ENCODE assay signal across 20 mouse cellular contexts in genomic region chr8:83205907-83206306, GRCm38 (mm10). TPM values are rescaled to one million over a fixed set of nuclear protein-coding genes. Genes with fewer than 3 reads are reported as not detected.
DNase-seq lines count a peak whose midpoint lies in the region; ATAC-seq lines count a peak whose summit lies in the region.
"Had no signal": no experiment of that assay in that cellular context is flagged by ENCODE, and none has a peak within 500 bp of the region (broad histone marks: within the 10 kb centered on the region; RNA-seq: fewer than 3 reads in every experiment).

No protein-coding gene starts in this region.

- H3K27me3 ChIP-seq in forebrain, embryonic 13.5 days: no peaks in the 10 kb centered on the region
- no peaks in the 10 kb centered on the region for H3K27me3 ChIP-seq in forebrain, embryonic 11.5 days (ENCODE audit: control insufficient read depth, insufficient read depth, low read length)
- H3K27me3 ChIP-seq: embryonic facial prominence, embryonic 13.5 days; neural tube, embryonic 12.5 days had no signal

- peak; percentile 42; the same call in 1 of the 2 replicates for ATAC-seq in forebrain, embryonic 13.5 days
- no peak for ATAC-seq in forebrain, embryonic 11.5 days (replicated peaks; ENCODE audit: low FRiP score)
- ATAC-seq in common myeloid progenitor, adult 5-6 weeks (replicated peaks; ENCODE audit: low read depth, poor library complexity, severe bottlenecking): 0 out of 2 replicates have a peak, but pooled peaks have one; percentile 23
- ATAC-seq in inflammation-experienced regulatory T-cells, adult 6 months: no peak
- ATAC-seq: liver, postnatal 0 days; midbrain, embryonic 16.5 days had no signal

- intact Hi-C loops in left cerebral cortex, postnatal 25 days (cut with DNase I): no loop called here
- intact Hi-C loops in gastrocnemius, postnatal 14 days (cut with DNase I; ENCODE audit: low total_unique reads): no loop called here

- H3K4me1 ChIP-seq in forebrain, embryonic 13.5 days: peaks cover 9% of the 10 kb centered on the region; the same call in 1 of the 2 replicates
- no peaks in the 10 kb centered on the region for H3K4me1 ChIP-seq in forebrain, embryonic 11.5 days (replicated peaks; ENCODE audit: control insufficient read depth, insufficient read depth, low read length)

- peaks cover 5% of the 10 kb centered on the region; the same call in 1 of the 2 replicates for H3K36me3 ChIP-seq in forebrain, embryonic 13.5 days (ENCODE audit: poor library complexity, severe bottlenecking)
- no peaks in the 10 kb centered on the region for H3K36me3 ChIP-seq in forebrain, embryonic 11.5 days (ENCODE audit: control insufficient read depth, insufficient read depth, low read length)
- H3K36me3 ChIP-seq: embryonic facial prominence, embryonic 13.5 days had no signal

- no peak overlapping the region for H3K9ac ChIP-seq in forebrain, embryonic 13.5 days
- no peak overlapping the region for H3K9ac ChIP-seq in forebrain, embryonic 11.5 days (ENCODE audit: low read length)
- H3K9ac ChIP-seq: embryonic facial prominence, embryonic 13.5 days; liver, postnatal 0 days; neural tube, embryonic 12.5 days had no signal

- no peak for DNase-seq in forebrain, embryonic 11.5 days (ENCODE audit: low spot score)
- peak; percentile 30 to 40 for DNase-seq in layer of hippocampus, adult 8-10 months (ENCODE audit: low spot score in 2 of 2)
- no peak for DNase-seq in layer of hippocampus, postnatal 36 days
- peak; percentile 39 to 80 for DNase-seq in left cerebral cortex, postnatal 25 days (ENCODE audit: low spot score in 2 of 2)
- no peak for DNase-seq in gastrocnemius, postnatal 14 days
- DNase-seq: adrenal gland, adult 8-10 months; cerebellum, postnatal 10 days; heart, postnatal 4 days; kidney, adult 11 months; kidney, postnatal 4 days; liver, postnatal 0 days; lung, postnatal 4 days; retina, postnatal 1 day had no signal

- no peak overlapping the region for H3K4me2 ChIP-seq in forebrain, embryonic 13.5 days
- H3K4me2 ChIP-seq in forebrain, embryonic 11.5 days (ENCODE audit: low read depth, low read length, severe bottlenecking): no peak overlapping the region
- H3K4me2 ChIP-seq: embryonic facial prominence, embryonic 13.5 days; neural tube, embryonic 12.5 days had no signal

- no peaks in the 10 kb centered on the region for H3K9me3 ChIP-seq in forebrain, embryonic 13.5 days (replicated peaks)
- H3K9me3 ChIP-seq in forebrain, embryonic 11.5 days (ENCODE audit: control insufficient read depth, low read length): no peaks in the 10 kb centered on the region
- H3K9me3 ChIP-seq: embryonic facial prominence, embryonic 13.5 days; neural tube, embryonic 12.5 days had no signal

- no peak overlapping the region for H3K4me3 ChIP-seq in forebrain, embryonic 13.5 days
- H3K4me3 ChIP-seq in forebrain, embryonic 11.5 days (ENCODE audit: low read depth, low read length): no peak overlapping the region
- H3K4me3 ChIP-seq: embryonic facial prominence, embryonic 13.5 days; neural tube, embryonic 12.5 days had no signal

- no peak overlapping the region for H3K27ac ChIP-seq in forebrain, embryonic 13.5 days
- no peak overlapping the region for H3K27ac ChIP-seq in forebrain, embryonic 11.5 days (ENCODE audit: low read depth, low read length)
- H3K27ac ChIP-seq: embryonic facial prominence, embryonic 13.5 days; neural tube, embryonic 12.5 days had no signal

- 74% methylated on average over 7 of the region's 7 CpGs for WGBS in forebrain, embryonic 13.5 days
- 83% methylated on average over 7 of the region's 7 CpGs for WGBS in forebrain, embryonic 11.5 days

RNA-seq across cellular contexts. Expression of gene Gm10645, which starts 39.9 kb away (rescaled TPM):
- 5.1 and 5.2 TPM in 2 replicates for polyA plus RNA-seq in forebrain, embryonic 13.5 days (2015; fragmentation: Nextera tagmentation; extraction: Ambion mirVana)
- polyA plus RNA-seq in forebrain, embryonic 11.5 days (2014; fragmentation: Nextera tagmentation; extraction: Ambion mirVana): 2.8 and 4.1 TPM in 2 replicates
- 1 to 10 TPM in 3 of 4 experiments, under 1 TPM in 1; 0.59 to 1.6 (median 1.3) TPM for total RNA-seq in layer of hippocampus, adult 8-10 months (2022)
- total RNA-seq in layer of hippocampus, postnatal 36 days (2021): under 1 TPM; 0.75 to 0.83 TPM
- total RNA-seq in common myeloid progenitor, adult 5-6 weeks (2017): not detected in 2 replicates
- total RNA-seq in left cerebral cortex, postnatal 25 days (2021): 1 to 10 TPM; 1.6 to 3.0 TPM
- total RNA-seq in gastrocnemius, postnatal 14 days (2021): not detected
- polyA plus RNA-seq in inflammation-experienced regulatory T-cells, adult 6 months (2017; shearing (Covaris generic)): not detected
- polyA plus RNA-seq: testis, adult 2 months had no signal

RNA-seq across cellular contexts. Expression of gene Tbc1d9, which starts 40.8 kb away (rescaled TPM):
- 9.3 and 11.5 TPM in 2 replicates for polyA plus RNA-seq in forebrain, embryonic 13.5 days (2015; fragmentation: Nextera tagmentation; extraction: Ambion mirVana)
- 7.6 and 9.3 TPM in 2 replicates for polyA plus RNA-seq in forebrain, embryonic 11.5 days (2014; fragmentation: Nextera tagmentation; extraction: Ambion mirVana)
- total RNA-seq in layer of hippocampus, adult 8-10 months (2022): 10 to 100 TPM; 64.9 to 68.6 (median 65.5) TPM
- 10 to 100 TPM; 65.0 to 65.7 TPM for total RNA-seq in layer of hippocampus, postnatal 36 days (2021)
- total RNA-seq in common myeloid progenitor, adult 5-6 weeks (2017): 2.3 and 7.2 TPM in 2 replicates
- total RNA-seq in left cerebral cortex, postnatal 25 days (2021): 100 to 1,000 TPM in 1 of 2 experiments, 10 to 100 TPM in 1; 98.7 to 106 TPM
- 1 to 10 TPM; 1.5 to 1.8 TPM for total RNA-seq in gastrocnemius, postnatal 14 days (2021)
- under 1 TPM in 2 of 3 experiments, not detected in 1; 0.18 to 0.20 TPM for polyA plus RNA-seq in inflammation-experienced regulatory T-cells, adult 6 months (2017; shearing (Covaris generic))

Comparison
In these comparisons a context has a peak if more than half of its experiments do, and no peak if none do; other contexts are left out.
1. ATAC-seq: peak in forebrain, embryonic 13.5 days (single experiment) and common myeloid progenitor, adult 5-6 weeks (single experiment); none in forebrain, embryonic 11.5 days (single experiment) and inflammation-experienced regulatory T-cells, adult 6 months (single experiment).
2. DNase-seq: peak in layer of hippocampus, adult 8-10 months (2 of 2) and left cerebral cortex, postnatal 25 days (2 of 2); none in forebrain, embryonic 11.5 days (single experiment), layer of hippocampus, postnatal 36 days (0 of 2) and gastrocnemius, postnatal 14 days (single experiment).